Mouse (Mus musculus) midbrain, embryonic 13.5 days (tissue): ENCODE results near the gene Wrap53. TPM values are rescaled to one million over a fixed set of nuclear protein-coding genes. Genes with fewer than 3 reads are reported as not detected.

Experiments
- ATAC-seq: fragments of 200-750 bp; cut with Nextera tagmentation; 2 replicates; pipeline ENCODE4 v1.8.0; 2017; ENCODE audit warnings: mild to moderate bottlenecking, moderate TSS enrichment, moderate library complexity
- H3K27ac ChIP-seq: fragments of 300-500 bp; sonication (generic); 2 replicates; pipeline ENCODE4 v1.5.1; 2015; ENCODE audit warnings: inconsistent platforms, mild to moderate bottlenecking, moderate library complexity
- H3K27me3 ChIP-seq: fragments of 300-500 bp; sonication (generic); 2 replicates; pipeline ENCODE4 v1.6.1; 2015; ENCODE audit warnings: mild to moderate bottlenecking, inconsistent platforms
- H3K36me3 ChIP-seq: fragments of 300-500 bp; sonication (generic); 2 replicates; pipeline ENCODE4 v1.6.1; 2015; ENCODE audit warnings: mild to moderate bottlenecking, inconsistent platforms
- H3K4me1 ChIP-seq: fragments of 300-500 bp; sonication (generic); replicated peaks from 2 replicates; pipeline ENCODE4 v1.6.1; 2015; ENCODE audit warnings: inconsistent platforms
- H3K4me2 ChIP-seq: fragments of 300-500 bp; sonication (generic); replicated peaks from 2 replicates; pipeline ENCODE4 v1.6.1; 2015; ENCODE audit warnings: moderate library complexity, mild to moderate bottlenecking, inconsistent platforms
- H3K4me3 ChIP-seq: fragments of 300-500 bp; sonication (generic); replicated peaks from 2 replicates; pipeline ENCODE4 v1.5.1; 2015; ENCODE audit warnings: mild to moderate bottlenecking, inconsistent platforms
- H3K9ac ChIP-seq: fragments of 300-500 bp; sonication (generic); replicated peaks from 2 replicates; pipeline ENCODE4 v1.6.1; 2015; ENCODE audit warnings: mild to moderate bottlenecking, inconsistent platforms
- H3K9me3 ChIP-seq: fragments of 300-500 bp; sonication (generic); 2 replicates; pipeline ENCODE4 v1.6.1; 2016; ENCODE audit warnings: mild to moderate bottlenecking, inconsistent platforms
- WGBS: fragments of 180-500 bp; shearing (Covaris S2); methylation state at CpG from one replicate; pipeline ENCODE4 v1.1.7; 2015; 5-methylcytosine and 5-hydroxymethylcytosine counted together
- polyA plus RNA-seq: library from polyadenylated mRNA; unstranded; fragments of >200 nt; fragmentation: Nextera tagmentation; extraction: Ambion mirVana; gene quantifications from 2 replicates; pipeline ENCODE4 v1.2.1, GENCODE M21; 2015

The Wrap53 gene
- polyA plus RNA-seq, 1 experiment from 2014 or later: 26.9 TPM

DNA sequence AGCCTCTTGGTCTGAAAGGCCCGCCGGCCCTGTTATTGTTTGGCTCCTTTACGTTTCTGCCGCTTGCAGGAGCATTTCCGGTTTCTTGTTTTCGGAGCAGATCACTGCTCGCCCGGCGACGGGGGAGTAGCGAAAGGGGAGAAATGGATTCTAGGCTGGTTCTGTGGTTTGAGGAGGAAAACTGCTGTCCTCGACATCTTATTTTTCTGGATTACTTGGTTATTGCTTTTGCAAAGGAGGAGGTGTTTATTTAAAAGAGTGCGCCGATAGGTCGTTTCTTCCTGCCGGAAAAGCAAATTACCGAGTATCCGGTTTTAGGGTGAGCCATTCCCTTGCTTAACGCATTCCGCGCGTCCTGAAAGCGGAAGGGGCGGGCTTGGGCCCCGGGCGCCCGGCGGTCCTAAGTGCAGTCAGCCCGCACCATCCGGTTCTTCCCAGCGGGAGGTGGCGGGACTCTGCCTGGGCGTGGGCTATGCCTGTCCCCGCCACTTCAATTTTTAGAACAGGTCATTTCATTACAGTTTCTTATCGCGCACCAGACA is 1.2 kb upstream of the Wrap53 start:
- Histone ChIP-seq H3K4me2 (peak overlapping the region; percentile 86), H3K9me3 (no peaks in the 10 kb centered on the region), H3K27me3 (no peaks in the 10 kb centered on the region), H3K9ac (peak overlapping the region; percentile 82), H3K4me1 (peaks cover 39% of the 10 kb centered on the region), H3K27ac (peak overlapping the region; percentile 94), H3K36me3 (peaks cover 3% of the 10 kb centered on the region; the same call in 1 of the 2 replicates), H3K4me3 (peak overlapping the region; percentile 89)
- WGBS: under 1% methylated on average over 36 of the region's 36 CpGs
- ATAC-seq: peak; percentile 86

DNA sequence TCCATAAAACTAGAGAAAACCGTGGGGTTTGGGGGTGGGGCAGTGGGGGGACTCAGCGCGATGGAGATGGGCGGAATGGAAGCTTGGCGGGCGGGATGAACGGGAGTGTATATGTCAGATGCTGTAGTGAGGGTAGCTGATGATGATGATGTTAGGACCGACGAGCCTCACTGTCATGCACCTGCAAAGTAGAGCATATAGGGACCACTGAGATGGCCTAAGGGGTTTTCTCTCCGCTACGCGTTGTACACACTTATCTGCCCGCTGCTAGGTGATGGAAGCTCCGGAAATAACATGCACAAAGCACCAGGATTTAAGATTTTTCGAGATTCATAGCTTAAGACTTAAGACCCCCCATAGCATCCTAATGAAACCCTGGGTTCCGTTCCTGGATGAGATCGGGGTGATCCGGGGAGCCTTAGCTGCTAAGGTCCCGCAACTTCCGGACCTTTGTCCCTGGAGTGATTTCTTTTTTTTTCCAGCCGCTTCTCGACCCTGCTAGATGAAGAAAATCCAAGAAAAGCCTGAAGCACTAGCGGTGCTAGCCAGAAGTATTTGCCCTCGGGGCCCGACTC is 604 bp upstream of the Wrap53 start:
- Histone ChIP-seq H3K27me3 (no peaks in the 10 kb centered on the region), H3K4me3 (peak overlapping the region; percentile 89), H3K4me2 (peak overlapping the region; percentile 86), H3K4me1 (peaks cover 45% of the 10 kb centered on the region), H3K9ac (peak overlapping the region; percentile 82), H3K9me3 (no peaks in the 10 kb centered on the region), H3K36me3 (peaks cover 3% of the 10 kb centered on the region; the same call in 1 of the 2 replicates), H3K27ac (peak overlapping the region; percentile 94)
- under 1% methylated on average over 25 of the region's 25 CpGs for WGBS
- ATAC-seq: peak; percentile 10; the same call in 1 of the 2 replicates

DNA sequence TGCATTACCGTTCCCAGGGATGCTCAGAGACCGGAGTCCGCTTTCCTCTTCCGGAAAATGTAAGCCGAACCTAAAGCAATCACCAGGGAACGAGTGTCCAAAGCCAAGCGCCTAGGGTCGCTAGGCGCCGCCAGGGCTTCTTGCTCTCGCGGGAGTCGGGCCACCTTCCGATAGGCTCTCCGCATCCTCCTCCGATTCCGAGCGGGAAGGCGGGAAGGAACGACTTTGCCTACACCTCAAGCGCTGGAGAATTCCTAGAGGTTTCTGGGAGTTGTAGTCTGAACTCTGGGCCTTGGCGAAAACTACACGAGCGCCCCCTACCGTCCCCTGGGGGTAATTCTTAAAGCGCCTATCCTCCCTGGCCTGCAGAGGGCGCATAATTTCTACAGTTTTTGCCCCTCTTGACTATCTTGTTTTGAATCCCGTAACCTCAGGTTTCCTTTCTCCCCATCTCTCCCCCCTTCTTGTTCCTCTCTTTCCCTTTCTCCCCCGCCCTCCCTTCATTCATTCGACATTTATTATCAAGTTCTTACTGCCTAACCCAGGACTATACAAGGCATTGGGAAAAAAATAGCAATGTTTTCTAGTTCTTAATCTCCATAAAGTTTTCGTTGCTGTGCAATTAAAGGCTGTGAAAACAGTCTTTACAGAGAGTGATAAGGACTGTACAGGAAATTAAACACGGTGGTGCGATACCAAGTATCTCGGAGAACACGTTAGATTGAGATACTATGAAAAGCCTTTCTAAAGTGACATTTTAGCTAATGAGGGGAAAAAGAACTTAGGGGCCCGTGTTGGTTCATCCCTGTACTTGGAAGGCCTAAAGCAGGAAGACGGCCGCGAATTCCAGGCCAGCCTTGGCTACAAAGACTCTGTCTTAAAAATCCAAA is 682 bp downstream of the Wrap53 start:
- H3K4me2 ChIP-seq: peak overlapping the region; percentile 92
- peaks cover 9% of the 10 kb centered on the region for H3K36me3 ChIP-seq
- H3K27me3 ChIP-seq: no peaks in the 10 kb centered on the region
- no peaks in the 10 kb centered on the region for H3K9me3 ChIP-seq
- H3K4me3 ChIP-seq: peak overlapping the region; percentile 89
- WGBS: 2% methylated on average over 39 of the region's 39 CpGs
- ATAC-seq: peak; percentile 93
- H3K9ac ChIP-seq: peak overlapping the region; percentile 89
- H3K4me1 ChIP-seq: peaks cover 55% of the 10 kb centered on the region
- peak overlapping the region; percentile 94 for H3K27ac ChIP-seq

DNA sequence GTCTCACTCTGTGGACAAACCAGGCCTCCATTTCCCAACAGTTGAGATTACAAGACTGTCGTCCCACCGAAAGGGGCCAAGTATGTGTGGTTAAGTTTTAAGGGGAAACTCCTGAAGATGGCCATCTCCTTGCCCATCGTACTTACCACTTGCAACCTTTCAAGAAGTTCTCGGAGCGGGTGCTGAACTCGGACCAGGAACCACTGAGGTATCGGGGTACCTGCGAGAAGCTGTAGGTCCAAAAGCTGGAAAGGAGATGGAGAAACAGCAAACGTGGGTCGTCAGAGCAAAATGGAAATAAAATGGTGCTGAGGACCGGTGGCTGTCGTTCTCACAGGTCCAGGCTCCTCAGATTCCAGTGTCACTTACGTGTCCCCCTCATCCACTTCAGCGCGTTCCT is 1.8 kb downstream of the Wrap53 start:
- Histone ChIP-seq H3K4me2 (peak overlapping the region; percentile 92), H3K4me1 (peaks cover 55% of the 10 kb centered on the region)

DNA sequence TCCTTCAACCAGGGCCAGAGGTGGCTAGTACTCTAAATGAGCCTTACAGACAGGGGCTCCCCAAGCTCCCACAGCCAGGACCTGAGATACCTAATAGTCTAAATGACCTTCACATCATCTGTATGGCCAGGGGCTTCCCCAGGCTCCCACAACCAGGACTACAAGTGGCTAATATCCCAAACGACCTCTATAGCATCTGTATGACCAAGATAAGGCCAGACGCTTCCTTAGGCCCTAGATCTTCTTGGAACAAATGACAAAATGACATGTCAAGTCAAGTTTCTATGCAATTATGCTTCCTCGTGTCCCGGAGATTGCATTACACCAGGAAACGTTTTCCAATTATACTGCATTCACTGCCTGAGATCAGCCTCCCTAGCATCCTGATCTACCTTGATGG is 3.7 kb downstream of the Wrap53 start:
- Histone ChIP-seq H3K9me3 (no peaks in the 10 kb centered on the region), H3K4me1 (peaks cover 41% of the 10 kb centered on the region), H3K27ac (no peak overlapping the region), H3K36me3 (peaks cover 34% of the 10 kb centered on the region), H3K27me3 (no peaks in the 10 kb centered on the region), H3K9ac (0 out of 2 replicates have a peak overlapping the region, but pooled peaks have one; percentile 11), H3K4me3 (no peak overlapping the region), H3K4me2 (peak overlapping the region; percentile 92; the same call in 1 of the 2 replicates)
- 76% methylated on average over 5 of the region's 5 CpGs for WGBS
- ATAC-seq: no peak

More for the DNA sequence above, 1.8 kb downstream of the Wrap53 start:
- H3K27me3 ChIP-seq: no peaks in the 10 kb centered on the region
- 13% methylated on average over 15 of the region's 15 CpGs for WGBS
- H3K27ac ChIP-seq: no peak overlapping the region
- H3K4me3 ChIP-seq: peak overlapping the region; percentile 80
- H3K36me3 ChIP-seq: peaks cover 15% of the 10 kb centered on the region
- ATAC-seq: no peak
- no peaks in the 10 kb centered on the region for H3K9me3 ChIP-seq
- H3K9ac ChIP-seq: peak overlapping the region; percentile 89

DNA sequence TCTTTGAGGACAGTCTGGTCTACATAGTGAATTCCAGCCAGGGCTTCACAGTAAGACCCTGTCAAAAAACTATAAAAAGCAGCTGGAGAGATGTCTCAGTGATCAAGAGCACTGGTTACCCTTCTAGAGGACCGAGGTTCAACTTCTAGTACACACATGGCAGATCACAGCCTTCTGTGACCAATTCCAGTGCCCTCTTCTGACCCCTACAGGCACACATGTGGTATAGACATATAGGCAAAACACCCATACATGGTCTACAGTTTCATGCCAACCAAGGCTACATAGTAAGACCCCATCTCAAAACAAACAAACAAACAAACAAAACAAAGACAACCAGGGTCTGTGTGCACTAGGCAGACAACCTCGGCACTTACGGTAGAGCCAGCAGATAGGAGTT is 4.8 kb downstream of the Wrap53 start:
- 51% methylated on average over 3 of the region's 3 CpGs for WGBS
- ATAC-seq: no peak
- peaks cover 41% of the 10 kb centered on the region for H3K4me1 ChIP-seq
- no peaks in the 10 kb centered on the region for H3K27me3 ChIP-seq
- no peak overlapping the region for H3K4me2 ChIP-seq
- H3K36me3 ChIP-seq: peaks cover 45% of the 10 kb centered on the region
- no peaks in the 10 kb centered on the region for H3K9me3 ChIP-seq
- H3K9ac ChIP-seq: no peak overlapping the region
- H3K27ac ChIP-seq: no peak overlapping the region
- H3K4me3 ChIP-seq: no peak overlapping the region

DNA sequence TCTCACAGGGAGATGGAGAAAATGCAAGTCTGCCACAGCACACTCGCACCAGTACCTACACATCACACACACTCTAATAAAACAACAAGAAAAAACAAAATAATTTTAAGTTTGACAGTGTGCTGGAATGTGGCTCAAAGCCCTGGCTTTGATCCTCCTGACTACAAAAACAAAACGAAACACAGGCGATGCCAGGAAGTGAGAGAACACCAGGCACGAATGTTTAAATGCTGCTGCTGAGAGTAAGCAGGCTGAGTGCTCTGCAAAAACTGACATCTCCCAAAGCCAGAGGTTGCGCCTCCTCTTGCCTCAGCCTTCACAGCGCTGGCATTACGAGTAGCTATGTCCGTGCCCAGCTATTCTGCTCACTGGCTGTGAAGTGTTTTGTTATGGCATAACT is 14.9 kb downstream of the Wrap53 start:
- no peak overlapping the region for H3K4me2 ChIP-seq
- H3K27me3 ChIP-seq: no peaks in the 10 kb centered on the region
- H3K9ac ChIP-seq: no peak overlapping the region
- no peak overlapping the region for H3K4me3 ChIP-seq
- 86% methylated on average over 8 of the region's 8 CpGs for WGBS
- H3K27ac ChIP-seq: no peak overlapping the region
- H3K36me3 ChIP-seq: peaks cover 65% of the 10 kb centered on the region
- ATAC-seq: no peak
- no peaks in the 10 kb centered on the region for H3K9me3 ChIP-seq
- H3K4me1 ChIP-seq: peaks cover 23% of the 10 kb centered on the region

DNA sequence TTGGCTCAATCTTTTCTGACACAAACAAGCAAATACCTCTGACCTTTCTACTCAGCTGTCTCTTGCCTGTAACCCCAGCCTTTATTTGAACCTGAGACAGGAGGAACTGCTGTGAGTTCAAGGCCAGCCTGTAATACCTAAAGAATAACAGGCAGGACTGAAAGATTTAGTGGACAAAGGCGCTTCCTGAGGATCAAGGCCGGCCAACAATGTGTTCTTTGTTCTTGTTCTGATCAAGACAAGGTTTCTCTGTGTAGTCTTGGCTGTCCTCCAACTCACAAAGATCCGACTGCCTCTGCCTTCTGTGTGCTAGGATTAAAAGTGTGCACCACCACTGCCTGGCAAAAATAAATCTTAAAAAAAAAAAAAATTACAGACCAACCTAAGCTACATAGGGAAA is 15.7 kb downstream of the Wrap53 start:
- ATAC-seq: no peak
- Histone ChIP-seq H3K4me3 (no peak overlapping the region), H3K4me2 (no peak overlapping the region), H3K9ac (no peak overlapping the region), H3K4me1 (peaks cover 27% of the 10 kb centered on the region), H3K36me3 (peaks cover 59% of the 10 kb centered on the region), H3K9me3 (no peaks in the 10 kb centered on the region), H3K27me3 (no peaks in the 10 kb centered on the region), H3K27ac (no peak overlapping the region)
- WGBS: 41% methylated on average over 3 of the region's 3 CpGs

DNA sequence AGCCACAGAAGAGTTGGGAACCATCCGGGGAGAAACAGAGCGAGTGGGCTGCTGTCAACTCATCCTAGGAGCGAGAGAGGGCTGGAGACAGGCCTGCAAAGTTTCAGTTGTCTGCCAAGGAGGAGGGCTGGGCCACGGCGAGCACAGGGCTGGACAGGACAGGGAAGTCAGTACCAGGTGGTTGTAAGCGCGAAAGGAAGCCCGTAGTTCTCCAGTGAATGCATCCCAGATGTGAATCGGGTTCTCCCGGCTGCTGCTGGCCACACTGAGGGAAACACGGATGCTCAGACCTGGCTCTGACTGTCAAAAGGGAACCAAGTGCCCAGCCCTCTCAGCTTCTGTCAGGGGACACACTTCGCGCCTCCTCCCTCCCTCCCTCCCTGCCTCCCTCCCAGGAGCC is 16.7 kb downstream of the Wrap53 start:
- WGBS: 90% methylated on average over 13 of the region's 13 CpGs
- Histone ChIP-seq H3K4me3 (no peak overlapping the region), H3K36me3 (peaks cover 57% of the 10 kb centered on the region), H3K9me3 (no peaks in the 10 kb centered on the region), H3K27me3 (no peaks in the 10 kb centered on the region), H3K27ac (no peak overlapping the region), H3K9ac (no peak overlapping the region), H3K4me1 (peaks cover 37% of the 10 kb centered on the region), H3K4me2 (no peak overlapping the region)
- no peak for ATAC-seq

DNA sequence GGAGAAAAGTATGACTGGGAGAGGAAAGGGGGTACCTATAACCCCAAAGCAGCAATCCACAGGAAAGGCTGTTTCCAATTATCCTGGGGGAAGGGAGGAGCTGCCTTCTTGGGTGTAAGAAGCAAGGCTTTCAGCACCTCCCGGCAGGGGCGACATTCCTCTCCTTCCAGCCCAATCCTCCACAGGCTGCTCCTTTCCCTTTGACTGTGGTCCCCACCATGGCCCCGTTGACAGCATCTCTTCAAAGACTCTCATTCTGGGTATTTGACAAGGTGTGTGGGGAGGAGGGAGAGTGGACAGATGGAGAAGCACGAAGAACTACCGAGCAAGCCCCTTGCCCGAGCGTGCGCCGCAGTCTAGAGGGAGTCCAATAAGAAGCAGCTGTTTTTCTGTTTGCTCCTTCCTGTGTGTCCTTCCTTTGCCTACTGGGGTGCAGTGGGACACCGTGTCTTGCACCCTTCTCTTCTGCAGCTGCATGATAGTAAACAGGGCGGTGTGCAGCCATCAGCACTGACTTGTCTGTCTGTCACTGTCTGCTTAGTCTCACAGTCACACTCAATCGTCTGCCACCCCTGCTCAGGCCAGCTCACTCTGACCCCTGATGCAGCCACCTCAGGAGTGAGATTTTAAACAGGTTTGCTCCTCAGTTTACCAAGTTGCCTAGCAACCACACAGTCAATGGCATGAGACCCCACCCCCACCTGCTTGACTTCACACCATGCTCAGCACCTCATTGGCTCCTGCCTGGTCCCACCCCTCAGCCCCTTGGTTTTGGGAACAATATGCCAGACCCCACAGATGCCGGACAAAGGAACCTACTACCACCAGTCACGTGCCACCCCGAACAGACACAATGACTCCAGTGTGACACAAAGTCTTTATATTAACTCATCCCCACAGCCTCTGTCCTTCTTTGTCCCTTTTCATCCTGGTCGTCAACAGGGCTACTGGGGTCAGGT is 18.9 kb downstream of the Wrap53 start:
- WGBS: 11% methylated on average over 16 of the region's 16 CpGs
- Histone ChIP-seq H3K27me3 (no peaks in the 10 kb centered on the region), H3K4me1 (peaks cover 59% of the 10 kb centered on the region), H3K27ac (peak overlapping the region; percentile 92), H3K4me3 (peak overlapping the region; percentile 94), H3K4me2 (peak overlapping the region; percentile 80), H3K36me3 (peaks cover 40% of the 10 kb centered on the region), H3K9ac (peak overlapping the region; percentile 99), H3K9me3 (no peaks in the 10 kb centered on the region)
- peak; percentile 57 for ATAC-seq
